Mouse (Mus musculus): ENCODE measurements around the gene Bcl6. TPM values are rescaled to one million over a fixed set of nuclear protein-coding genes. Genes with fewer than 3 reads are reported as not detected.
A peak's percentile ranks its signal among the peaks of the same experiment; 100 is the strongest.

Gene Bcl6
- total RNA-seq (2021), result 10 to 100 TPM; 36.6 to 68.3 TPM
- long read RNA-seq, experiment 1, partial matches to known transcripts, result 0 of 37 reads
- long read RNA-seq, experiment 1, other reads (novel, unspliced or antisense), result 37 of 37 reads
- long read RNA-seq, experiment 2, partial matches to known transcripts, result 0 of 13 reads
- long read RNA-seq, experiment 2, other reads (novel, unspliced or antisense), result 13 of 13 reads

DNA sequence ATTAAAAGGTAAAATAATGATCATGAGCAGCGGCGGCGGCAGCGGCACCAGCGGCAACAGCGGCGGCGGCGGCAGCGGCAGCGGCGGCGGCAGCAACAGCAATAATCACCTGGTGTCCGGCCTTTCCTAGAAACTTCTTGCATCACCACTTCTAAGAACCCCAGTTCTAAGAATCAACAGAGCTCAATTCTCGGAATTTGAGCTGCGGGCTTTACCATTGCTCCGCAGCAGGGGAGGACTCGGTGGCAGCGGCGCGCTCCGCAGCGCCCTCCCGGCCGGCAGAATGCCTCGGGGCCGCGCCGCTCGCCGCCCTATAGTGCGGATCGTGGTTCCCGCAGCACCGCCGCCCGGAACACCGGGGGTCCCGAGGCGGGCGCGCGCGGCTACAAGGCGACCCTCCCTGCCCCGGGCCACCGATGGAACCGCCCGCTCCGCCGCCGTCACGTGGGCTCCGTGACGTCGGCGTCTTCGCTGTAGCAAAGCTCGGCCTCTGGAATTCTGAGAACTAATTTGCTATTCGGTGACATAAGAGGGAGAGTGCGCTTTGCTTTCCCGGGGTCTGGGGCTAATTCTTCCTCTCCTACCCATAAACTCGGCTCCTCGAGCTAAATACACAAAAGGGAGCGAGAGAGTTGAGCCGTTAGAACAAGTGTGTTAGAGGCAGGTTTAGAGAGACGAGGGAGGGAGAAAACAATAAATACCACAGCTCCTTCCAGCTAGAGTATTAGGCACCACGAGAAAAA, at the start of gene Bcl6, which contains the start of gene Gm37419:
Bcl6 (minus strand) TSS at position 387 of the 743 bp plus-strand sequence.
Gm37419 (plus strand) TSS at position 17 of the 743 bp plus-strand sequence.
- DNase-seq, result peak; percentile 81

DNA sequence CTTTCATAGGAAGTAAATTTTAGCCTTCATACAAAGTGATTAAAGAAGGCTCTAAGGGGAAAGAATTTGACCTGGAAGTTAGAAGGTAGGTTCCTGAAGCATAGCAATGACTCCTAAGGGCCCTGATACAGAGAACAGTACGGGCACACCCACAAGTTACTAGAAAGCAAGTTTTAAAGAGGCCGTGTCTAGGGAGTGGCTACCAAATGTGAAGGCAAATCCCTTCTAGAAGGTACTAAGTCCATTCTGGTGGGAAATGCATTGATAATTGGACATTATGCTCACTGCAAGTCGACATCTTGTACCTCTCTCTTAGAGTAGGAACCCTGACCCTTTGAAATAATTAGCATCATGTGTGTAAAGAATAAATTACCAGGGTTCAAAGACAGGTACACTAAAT, 47.7 kb upstream of the Bcl6 start:
- DNase-seq, result no peak

DNA sequence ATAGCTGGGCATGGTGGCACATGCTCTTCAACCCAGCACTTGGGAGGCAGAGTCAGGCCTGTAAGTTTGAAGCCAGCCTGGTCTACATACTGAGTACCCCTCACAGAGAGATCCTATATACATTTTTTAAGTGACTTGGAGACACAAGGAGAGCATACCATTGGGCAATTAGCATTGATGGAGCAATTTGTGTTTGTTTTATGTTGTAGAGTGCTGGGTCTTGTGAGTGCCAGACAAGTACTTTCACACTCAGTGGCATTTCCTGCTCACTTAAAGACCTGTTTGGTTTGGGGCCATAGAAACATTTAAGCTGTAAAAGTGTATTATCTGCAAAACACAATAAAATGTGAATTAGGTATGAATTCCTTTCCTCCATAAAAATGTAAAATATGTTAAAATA, 47.1 kb upstream of the Bcl6 start:
- no peak for DNase-seq

DNA sequence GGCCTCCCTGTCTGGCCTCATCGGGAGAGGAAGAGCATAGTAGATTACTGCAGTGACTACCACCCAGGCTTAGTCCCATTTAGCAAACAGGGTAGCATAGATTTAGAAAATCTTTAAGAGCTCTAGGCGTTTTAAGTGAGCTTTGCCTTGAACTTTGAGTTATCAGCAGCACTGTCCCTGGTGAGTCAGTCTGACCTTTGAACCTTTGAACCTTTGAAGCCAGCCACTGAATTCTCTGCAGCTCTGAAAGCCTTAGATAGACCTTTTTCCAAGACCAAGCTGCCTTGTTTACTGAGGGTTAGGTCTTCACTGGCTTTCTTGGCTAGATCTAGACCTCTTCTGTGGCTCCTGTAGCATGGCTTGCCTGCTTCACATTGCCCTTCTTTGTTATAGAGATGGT, 45.8 kb upstream of the Bcl6 start:
- no peak for DNase-seq

DNA sequence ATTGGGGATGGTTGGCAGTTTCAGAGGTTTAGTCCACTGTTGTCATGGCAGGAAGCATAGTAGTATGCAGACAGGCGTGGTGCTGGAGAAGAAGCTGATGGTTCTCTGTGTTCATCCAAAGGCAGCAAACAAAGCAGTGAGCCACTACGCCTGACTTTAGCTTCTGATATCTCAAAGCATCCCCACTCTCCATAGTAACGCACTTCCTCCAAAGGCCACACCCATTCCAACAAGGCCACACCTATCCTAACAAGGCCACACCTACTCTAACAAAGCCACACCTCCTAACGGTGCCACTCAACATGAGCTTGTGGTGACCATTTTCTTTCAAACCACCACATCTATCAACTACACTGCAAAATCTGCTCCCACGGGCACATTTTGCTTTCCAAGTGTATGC, 44.6 kb upstream of the Bcl6 start:
- DNase-seq, result no peak

DNA sequence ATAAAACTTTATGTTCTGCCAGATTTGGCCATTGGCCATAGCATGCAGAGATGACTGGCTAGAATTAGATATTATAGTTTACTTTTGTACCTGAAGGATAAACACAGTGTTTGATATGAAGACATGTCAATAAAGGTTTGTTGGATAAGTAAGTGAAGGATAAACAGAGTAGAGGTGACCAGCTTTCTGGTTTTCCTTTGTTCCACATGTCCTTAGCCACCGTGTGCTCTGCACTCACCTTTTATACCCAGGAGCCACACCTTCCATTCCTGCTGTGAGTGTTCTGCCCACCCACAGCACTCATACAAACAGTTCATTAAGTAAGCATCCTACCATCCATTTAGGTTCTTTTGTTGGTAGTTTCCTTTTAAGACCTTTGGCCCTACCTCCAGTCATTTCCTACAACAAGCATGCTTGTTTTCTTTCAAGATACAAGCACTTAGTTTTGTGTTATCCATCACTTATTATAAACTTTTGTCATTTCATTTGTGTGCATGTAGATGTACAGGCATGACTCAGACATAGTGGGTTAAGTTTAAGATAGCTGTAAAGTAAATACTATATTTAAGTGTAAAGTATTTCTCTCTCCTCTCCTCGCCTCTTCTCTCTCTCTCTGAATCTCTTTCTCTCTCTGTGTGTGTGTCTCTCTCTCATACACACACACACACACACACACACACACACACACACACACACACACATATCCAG, 41.5 kb upstream of the Bcl6 start:
- DNase-seq, result no peak

DNA sequence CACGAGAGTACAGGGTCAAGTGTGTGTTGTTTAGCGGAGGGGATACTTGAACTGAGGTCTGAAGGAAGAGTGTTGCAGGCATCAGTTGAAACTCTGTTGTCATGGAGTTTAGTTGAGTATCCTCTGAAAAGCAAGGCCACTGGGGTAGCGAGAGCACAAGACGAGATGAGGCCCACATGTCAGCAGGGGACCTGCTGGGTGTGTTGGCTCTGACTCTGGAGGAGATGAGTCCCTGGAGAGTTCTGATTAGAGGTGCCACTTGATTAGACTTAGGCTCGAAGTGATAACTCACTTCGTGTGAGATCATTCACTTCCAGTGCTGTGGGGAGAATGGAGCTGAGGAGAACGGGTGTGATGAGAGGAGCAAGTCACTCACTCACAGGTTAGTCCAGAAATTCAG, 36.8 kb upstream of the Bcl6 start:
- DNase-seq, result no peak

DNA sequence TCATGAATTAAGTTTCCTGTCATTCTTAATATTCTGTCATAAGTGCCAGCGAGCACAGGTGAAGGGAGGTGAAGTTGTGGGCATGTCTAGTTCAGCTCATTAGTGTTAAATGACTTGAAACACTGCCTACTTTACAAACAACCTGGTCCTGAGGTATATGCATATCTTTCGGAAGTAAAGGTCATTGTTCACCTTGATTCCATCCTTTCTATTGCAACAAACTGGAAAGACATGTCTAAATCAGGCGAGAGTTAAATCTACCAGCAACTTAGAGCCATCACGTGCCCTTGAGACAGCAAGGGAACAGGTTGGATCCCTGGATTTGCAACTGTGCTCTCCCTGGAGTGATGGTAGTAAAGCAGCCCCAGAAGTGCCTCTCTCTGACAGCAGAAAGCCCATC, 34.0 kb upstream of the Bcl6 start:
- DNase-seq, result no peak

DNA sequence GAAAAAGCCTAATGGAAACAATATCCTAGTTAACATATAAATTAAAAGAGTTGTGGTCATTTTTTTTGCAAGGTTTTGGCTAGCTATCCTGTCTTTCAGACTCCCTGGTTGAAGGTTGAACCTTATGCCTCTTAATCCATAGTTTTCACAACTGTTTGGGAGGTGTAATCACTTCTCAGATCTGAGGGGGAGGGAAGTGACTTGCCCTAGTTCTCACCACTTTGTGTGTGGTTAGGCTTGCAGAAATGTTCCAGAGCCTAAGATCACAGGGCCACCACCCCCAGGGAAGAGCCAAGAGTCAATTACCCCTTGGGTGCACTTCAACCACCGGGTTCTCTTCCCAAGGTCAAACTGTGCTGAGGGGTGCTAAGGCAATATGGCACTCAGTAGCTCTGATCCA, 33.1 kb upstream of the Bcl6 start:
- no peak for DNase-seq

DNA sequence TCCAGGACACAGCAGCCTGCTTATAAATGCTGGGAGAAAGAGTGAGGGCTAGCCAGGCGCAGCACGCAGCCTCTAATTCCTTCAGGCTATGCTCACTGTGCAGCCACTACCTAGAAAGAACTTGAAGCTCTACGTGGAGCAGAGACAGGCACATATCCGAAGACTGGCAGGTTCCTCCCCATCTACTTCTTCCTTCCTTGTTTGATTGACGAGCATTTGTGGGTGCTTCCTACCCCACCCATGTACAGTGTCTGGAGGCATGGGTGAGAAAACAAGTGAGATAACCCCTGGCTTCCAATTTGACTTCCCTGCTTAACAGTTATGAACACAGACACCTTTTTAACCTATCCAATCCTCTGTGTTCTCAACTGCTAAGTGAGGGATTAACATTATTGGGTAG, 28.1 kb upstream of the Bcl6 start:
- DNase-seq, result no peak

DNA sequence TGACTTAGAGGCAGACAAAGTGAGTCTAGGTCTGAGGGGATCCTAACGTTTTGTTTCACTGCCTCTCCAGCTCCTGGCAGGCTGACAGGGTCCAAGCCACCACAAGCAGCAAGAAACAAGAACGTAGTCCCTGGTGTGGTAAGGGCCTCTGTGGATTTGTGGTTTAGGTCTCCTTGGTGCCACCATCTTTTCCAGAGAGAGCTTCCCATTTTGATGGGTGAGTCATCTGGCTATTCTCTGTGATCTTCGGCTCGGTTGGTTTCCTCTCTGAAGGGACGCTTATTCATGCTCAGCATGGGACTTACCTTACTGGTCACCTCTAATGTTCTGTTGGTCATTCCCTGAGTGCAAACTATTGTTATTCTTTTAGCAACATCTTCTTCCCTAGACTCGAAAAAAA, 27.6 kb upstream of the Bcl6 start:
- no peak for DNase-seq

DNA sequence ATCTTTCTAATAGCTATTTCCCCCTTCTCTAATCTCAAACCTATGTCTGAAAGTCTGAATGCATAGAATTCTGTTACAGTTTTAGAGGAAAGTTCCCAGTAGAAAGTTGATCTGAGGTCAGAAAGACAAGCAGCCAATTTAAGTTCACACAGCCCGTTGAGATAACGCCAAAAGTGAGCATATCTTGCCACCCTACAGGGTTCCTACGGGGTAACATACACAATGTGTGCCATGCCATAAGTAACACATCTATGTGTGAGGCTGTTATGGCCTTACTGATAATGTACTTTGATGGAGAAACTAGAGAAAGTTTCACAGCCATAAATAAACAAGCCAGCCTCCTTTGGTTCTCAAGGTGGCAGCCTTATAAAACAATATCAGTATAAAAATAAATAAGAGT, 25.7 kb upstream of the Bcl6 start:
- no peak for DNase-seq

DNA sequence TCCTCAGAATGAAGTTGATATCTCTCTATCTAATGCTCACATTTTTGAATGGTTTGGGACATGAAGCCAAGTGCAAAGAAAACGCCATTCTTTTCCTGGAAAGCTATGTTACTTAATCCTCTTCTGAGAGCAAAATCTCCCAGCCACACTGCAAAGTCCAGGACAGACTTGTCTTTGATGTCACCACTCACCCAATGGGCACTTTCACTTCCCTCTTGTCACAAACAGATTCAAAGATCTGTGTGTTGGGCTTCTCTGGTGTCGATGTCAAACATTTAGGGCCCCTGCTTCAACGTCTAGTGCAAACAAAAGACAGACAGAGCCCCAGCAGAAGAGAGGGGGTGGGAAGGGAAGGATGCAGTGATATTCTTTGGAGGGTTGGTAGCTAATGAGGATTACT, 23.4 kb upstream of the Bcl6 start:
- no peak for DNase-seq

DNA sequence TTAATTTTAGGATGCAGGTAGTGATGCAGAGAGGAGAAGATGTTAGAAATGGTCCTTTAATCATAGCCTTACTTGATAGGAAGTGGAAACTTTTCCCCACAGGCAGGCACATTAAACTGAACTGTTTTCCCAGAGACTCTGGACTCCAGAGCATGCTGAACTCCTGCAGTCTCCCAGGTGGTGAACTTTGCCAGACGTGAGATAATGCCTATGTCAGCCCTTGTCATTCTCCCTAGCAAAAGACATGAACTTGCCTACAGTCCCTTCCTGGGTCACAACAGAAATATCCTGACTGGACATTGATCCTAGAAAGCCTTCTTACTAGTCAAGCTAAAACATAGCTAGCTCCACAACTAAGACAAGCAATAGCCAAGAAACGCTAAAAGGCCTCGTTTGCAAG, 22.7 kb upstream of the Bcl6 start:
- DNase-seq, result no peak

DNA sequence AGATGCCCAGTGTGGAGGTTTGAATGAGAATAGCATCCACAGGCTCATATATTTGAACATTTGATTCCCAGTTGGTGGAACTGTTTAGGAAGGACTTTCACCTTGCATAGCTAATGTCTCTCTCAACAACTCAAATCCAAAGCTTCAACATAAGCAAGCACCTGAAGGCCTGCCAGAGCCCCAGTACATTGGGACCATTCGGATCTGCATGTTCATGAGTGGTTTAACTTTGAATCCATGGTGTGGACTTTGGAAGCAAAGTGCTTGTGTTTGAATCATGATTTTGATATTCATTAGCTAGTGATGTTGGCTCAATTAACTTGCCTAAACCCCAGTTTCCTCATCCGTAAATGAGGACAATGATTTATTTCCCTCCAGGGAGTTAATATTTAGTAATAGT, 21.2 kb upstream of the Bcl6 start:
- no peak for DNase-seq

DNA sequence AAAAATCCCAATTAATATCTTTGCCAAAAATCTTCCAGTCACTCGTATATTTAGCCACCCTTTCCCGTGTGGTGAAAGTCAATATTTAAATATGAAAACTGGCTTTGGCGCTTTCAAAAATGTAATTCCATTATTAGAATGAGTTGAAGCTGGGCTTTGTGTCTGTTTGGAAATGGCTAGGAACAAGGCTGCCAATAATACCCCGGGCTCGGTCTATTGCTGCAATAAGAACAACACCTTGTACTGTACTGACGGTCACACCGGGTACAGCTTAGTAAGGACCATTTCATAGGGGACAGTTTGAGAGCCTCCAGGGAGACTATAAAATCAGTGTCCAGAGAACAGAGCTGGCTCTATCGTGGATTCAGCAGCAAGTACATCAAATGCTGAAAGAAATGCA, 17.3 kb upstream of the Bcl6 start:
- DNase-seq, result no peak

DNA sequence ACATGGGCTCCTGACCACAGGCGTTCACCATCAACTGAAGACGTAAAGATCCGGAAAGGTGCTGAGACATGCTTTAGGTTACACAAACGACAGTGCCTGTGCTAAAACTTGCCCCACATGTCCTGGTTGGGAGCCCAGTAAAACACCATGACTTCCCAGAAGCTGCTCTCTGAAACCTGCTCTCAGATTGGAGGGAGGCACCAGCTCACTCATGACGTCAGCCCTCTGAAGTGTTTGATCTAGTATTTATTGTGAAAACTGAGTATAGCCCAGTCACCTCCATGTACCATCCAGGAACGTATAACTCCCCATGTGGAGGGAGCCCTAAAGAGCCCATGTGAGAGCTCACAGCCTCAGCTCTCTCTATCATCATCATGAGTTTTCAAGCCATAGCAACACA, 9.3 kb upstream of the Bcl6 start:
- no peak for DNase-seq

DNA sequence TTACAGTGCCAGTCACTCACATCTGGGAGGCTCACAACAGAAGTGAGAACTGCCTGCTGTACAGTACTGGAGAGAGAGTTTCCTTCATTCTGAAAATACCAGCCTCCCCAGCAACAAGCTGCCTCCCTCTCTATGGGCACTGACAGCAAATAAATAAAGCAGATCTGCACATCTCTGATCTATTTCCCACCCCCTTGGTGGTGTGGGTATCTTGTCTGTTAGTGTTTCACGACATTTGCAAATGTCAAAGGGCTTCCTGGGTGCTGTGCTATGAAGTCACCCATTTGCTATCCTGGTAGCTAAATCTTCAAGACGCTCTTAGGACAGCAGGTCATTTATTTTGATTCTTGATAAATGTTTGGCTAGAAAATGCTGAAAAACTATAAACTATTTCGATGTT, 8.6 kb upstream of the Bcl6 start:
- DNase-seq, result no peak

DNA sequence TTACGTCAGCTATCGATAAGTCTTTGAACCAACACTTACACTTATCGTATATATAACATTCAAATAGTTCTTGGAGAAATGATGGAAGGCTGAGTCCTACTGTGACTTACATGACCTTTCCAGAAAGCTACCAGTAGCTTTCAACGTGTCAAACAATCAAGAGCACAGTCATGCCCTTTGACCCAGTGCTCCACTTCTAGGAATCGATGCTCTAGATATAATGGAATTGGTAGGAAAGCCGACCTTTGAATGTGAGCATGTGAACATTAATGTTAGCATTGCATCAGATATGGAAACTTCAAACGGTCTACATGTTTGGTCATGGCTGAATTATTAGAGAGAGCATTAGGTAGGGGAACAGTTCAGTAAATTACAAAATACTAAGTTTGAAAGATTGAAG, 7.7 kb upstream of the Bcl6 start:
- no peak for DNase-seq

DNA sequence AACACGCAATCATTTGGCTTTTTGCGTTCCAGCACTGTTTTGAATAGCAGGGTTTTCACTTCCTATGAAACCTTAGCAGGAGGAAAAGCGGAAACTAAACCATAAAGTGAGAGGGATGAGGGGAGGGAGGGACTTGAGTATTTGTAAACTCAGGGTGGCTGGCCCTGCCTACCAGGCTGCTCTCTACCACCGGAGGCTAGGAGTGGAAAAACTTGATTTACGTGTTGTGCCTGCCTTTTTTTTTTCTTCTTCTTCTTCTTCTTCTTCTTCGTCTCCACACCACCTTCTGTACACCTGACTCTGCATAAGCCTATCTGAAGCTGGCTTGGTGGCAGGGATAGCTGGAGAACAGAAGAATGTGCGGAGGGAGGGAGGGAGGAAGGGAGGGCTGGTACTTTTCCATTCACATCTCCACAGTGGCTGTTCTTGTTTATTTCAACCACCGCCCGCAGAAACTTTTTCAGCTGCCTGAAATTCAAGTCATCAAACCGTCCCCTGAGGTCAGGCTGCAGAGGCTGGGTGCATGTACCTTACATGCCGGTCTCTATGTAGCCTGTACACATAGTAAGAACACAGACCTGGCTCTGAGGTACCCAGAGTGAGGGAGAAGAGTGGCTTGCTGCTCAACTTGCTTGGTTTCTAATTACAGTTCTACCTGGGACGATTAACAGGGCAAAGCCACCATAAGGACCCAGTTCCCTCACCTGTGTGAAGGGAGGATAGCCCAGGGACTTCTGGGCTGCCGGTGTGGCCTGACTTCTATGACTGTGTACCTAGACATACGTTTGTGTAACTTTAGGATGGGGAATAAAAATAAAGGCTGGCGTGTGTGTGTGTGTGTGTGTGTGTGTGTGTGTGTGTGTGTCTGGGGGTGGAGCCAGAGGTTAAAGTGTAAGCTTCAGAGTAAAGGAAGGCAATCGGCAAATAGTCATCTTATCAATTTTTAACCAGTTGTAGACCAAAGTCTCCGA, 5.0 kb upstream of the Bcl6 start:
- DNase-seq, result peak; percentile 43

DNA sequence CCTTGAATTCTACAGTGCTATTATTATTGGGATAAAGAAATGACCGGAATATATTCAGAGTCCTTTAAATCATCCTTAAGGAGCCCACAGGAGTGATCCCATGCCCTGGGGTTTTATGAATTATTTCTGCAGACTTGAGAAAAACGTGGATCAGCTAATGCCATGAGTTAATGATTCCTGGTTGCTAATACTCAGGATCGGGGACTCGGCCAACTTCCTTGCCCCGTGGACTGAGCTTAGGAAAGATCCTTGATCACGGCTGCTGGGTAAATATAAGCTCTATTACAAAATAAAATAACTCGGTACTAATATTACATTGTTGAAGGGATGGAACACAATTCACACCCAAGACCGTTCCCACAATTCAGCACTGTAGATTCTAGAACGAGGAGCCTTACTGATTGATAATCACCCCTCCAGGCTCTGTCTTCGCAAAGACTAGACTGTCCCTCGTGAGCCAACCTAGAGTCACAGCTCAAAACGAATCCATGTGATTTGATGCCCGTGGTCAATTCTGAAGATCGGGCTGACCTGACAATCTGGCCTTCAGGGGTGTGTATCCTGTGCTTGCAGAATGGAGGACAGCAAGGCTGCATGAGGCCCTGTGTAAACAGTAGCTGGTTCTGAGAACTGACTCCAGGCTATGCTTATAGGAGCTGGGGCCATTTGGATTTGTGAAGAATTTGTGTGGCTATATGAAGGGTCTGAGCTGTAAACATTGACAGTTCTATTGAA, 3.4 kb upstream of the Bcl6 start:
- no peak for DNase-seq

DNA sequence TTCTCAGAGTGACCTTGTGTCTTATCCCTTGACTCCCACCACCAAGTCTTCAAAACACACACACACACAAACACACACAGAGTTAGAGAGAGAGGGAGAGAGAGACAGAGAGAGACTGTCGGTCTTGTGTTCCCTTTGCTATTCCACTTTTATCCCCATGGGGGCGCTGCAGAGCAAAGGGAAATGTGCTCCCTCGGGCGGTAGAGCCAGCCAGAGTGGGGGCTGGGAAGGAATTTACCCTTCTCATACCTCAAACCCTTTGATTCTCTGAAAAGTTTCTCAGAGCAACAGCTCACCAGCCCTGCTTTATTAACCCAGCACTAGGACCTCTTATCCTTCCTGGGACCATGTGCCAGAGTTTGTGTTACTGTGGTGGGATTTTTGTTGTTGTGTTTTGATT, 2.5 kb upstream of the Bcl6 start:
- DNase-seq, result peak; percentile 79
